Mouse (Mus musculus): ENCODE data around the gene Txndc8. TPM values are rescaled to one million over a fixed set of nuclear protein-coding genes. Genes with fewer than 3 reads are reported as not detected.
A peak's percentile ranks its signal among the peaks of the same experiment; 100 is the strongest.

Gene Txndc8
- total RNA-seq, 1 experiment from 2014 or later, result not detected

GRCm38 (mm10) chr4:57958098-57958497 is 50.8 kb downstream of the Txndc8 start:
- ATAC-seq (replicated peaks; ENCODE audit: insufficient number of reproducible peaks, low FRiP score, low TSS enrichment, poor library complexity, severe bottlenecking), result no peak

GRCm38 (mm10) chr4:57957200-57958085 is 51.5 kb downstream of the Txndc8 start:
- ATAC-seq (replicated peaks; ENCODE audit: insufficient number of reproducible peaks, low FRiP score, low TSS enrichment, poor library complexity, severe bottlenecking), result no peak

GRCm38 (mm10) chr4:57956029-57956960 is 52.6 kb downstream of the Txndc8 start, which contains the start of gene Txn1:
Gene Txn1, minus strand, starts transcription at chr4:57956411.
- peak; percentile 81 for ATAC-seq (replicated peaks; ENCODE audit: insufficient number of reproducible peaks, low FRiP score, low TSS enrichment, poor library complexity, severe bottlenecking)

GRCm38 (mm10) chr4:57955544-57955958 is 53.4 kb downstream of the Txndc8 start:
- no peak for ATAC-seq (replicated peaks; ENCODE audit: insufficient number of reproducible peaks, low FRiP score, low TSS enrichment, poor library complexity, severe bottlenecking)

GRCm38 (mm10) chr4:57954991-57955390 is 53.9 kb downstream of the Txndc8 start:
- ATAC-seq (replicated peaks; ENCODE audit: insufficient number of reproducible peaks, low FRiP score, low TSS enrichment, poor library complexity, severe bottlenecking), result no peak

- no peak for ATAC-seq (replicated peaks; ENCODE audit: insufficient number of reproducible peaks, low FRiP score, low TSS enrichment, poor library complexity, severe bottlenecking)
Measured at GRCm38 (mm10) chr4:57954580-57954979, 54.3 kb downstream of the Txndc8 start.

GRCm38 (mm10) chr4:57953796-57954195 is 55.1 kb downstream of the Txndc8 start:
- ATAC-seq (replicated peaks; ENCODE audit: insufficient number of reproducible peaks, low FRiP score, low TSS enrichment, poor library complexity, severe bottlenecking), result no peak

GRCm38 (mm10) chr4:57952891-57953290 is 56.0 kb downstream of the Txndc8 start:
- ATAC-seq (replicated peaks; ENCODE audit: insufficient number of reproducible peaks, low FRiP score, low TSS enrichment, poor library complexity, severe bottlenecking), result no peak

GRCm38 (mm10) chr4:57952416-57952815 is 56.5 kb downstream of the Txndc8 start:
- ATAC-seq (replicated peaks; ENCODE audit: insufficient number of reproducible peaks, low FRiP score, low TSS enrichment, poor library complexity, severe bottlenecking), result no peak

GRCm38 (mm10) chr4:57949866-57950265 is 59.1 kb downstream of the Txndc8 start:
- no peak for ATAC-seq (replicated peaks; ENCODE audit: insufficient number of reproducible peaks, low FRiP score, low TSS enrichment, poor library complexity, severe bottlenecking)

GRCm38 (mm10) chr4:57947476-57947875 is 61.4 kb downstream of the Txndc8 start:
- ATAC-seq (replicated peaks; ENCODE audit: insufficient number of reproducible peaks, low FRiP score, low TSS enrichment, poor library complexity, severe bottlenecking), result no peak

GRCm38 (mm10) chr4:57947036-57947435 is 61.9 kb downstream of the Txndc8 start:
- no peak for ATAC-seq (replicated peaks; ENCODE audit: insufficient number of reproducible peaks, low FRiP score, low TSS enrichment, poor library complexity, severe bottlenecking)

- no peak for ATAC-seq (replicated peaks; ENCODE audit: insufficient number of reproducible peaks, low FRiP score, low TSS enrichment, poor library complexity, severe bottlenecking)
Measured at GRCm38 (mm10) chr4:57942892-57943291, 66.0 kb downstream of the Txndc8 start.

GRCm38 (mm10) chr4:57940631-57941030 is 68.3 kb downstream of the Txndc8 start:
- no peak for ATAC-seq (replicated peaks; ENCODE audit: insufficient number of reproducible peaks, low FRiP score, low TSS enrichment, poor library complexity, severe bottlenecking)

- no peak for ATAC-seq (replicated peaks; ENCODE audit: insufficient number of reproducible peaks, low FRiP score, low TSS enrichment, poor library complexity, severe bottlenecking)
Measured at GRCm38 (mm10) chr4:57937292-57937691, 71.6 kb downstream of the Txndc8 start.

- no peak for ATAC-seq (replicated peaks; ENCODE audit: insufficient number of reproducible peaks, low FRiP score, low TSS enrichment, poor library complexity, severe bottlenecking)
Measured at GRCm38 (mm10) chr4:57934181-57934580, 74.7 kb downstream of the Txndc8 start.
